17 mouse cellular contexts compared by ENCODE assay signal in the genomic region with DNA sequence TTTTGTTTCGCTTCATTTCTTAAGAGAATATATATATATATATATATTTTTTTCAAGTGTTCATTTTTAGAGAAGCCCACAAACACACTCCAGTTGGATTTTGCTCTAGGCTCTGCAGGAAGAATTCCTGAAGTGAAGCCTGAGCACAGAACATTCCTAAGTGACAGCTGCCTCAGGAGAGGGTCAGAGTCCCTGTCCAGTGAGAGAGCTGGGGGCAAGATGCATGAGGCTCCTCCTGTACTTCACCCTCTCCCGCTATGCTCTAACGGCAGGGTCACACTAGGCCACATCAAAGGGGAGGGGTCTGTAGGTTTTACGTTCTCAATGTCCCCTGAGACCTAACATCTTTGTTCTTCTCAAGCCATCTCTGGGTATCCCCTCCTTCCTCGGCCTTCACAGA. TPM values are rescaled to one million over a fixed set of nuclear protein-coding genes. Genes with fewer than 3 reads are reported as not detected.
DNase-seq lines count a peak whose midpoint lies in the region; ATAC-seq lines count a peak whose summit lies in the region.
"Had no signal": no experiment of that assay in that cellular context is flagged by ENCODE, and none has a peak within 500 bp of the region (broad histone marks: within the 10 kb centered on the region; RNA-seq: fewer than 3 reads in every experiment).

No protein-coding gene starts in this region.

- DNase-seq in embryo, embryonic 10 days (ENCODE audit: low spot score): peak; percentile 43
- DNase-seq in embryo, embryonic 10.5 days (ENCODE audit: low spot score): no peak
- peak; percentile 42 for DNase-seq in 3T3-L1 (ENCODE audit: low read depth, low spot score)
- DNase-seq in kidney, adult 9 months: peak; percentile 78
- peak; percentile 60 to 74 for DNase-seq in kidney, postnatal 36 days
- DNase-seq in right cerebral cortex, adult 18-20 months: no peak
- DNase-seq: adrenal gland, postnatal 14 days; cerebellum, adult 11 months; cerebellum, postnatal 25 days; heart, postnatal 14 days; lung, postnatal 4 days; retina, postnatal 1 day; thymus, postnatal 25 days had no signal

- ATAC-seq in megakaryocyte progenitor cell, adult 5-6 weeks (replicated peaks; ENCODE audit: poor library complexity): no peak
- ATAC-seq in erythroblast, adult 5-6 weeks (replicated peaks; ENCODE audit: low FRiP score, poor library complexity, severe bottlenecking): no peak
- ATAC-seq: activated CD4-positive, CD25-positive, alpha-beta regulatory T cell, adult 4 months had no signal

RNA-seq across cellular contexts. Expression of a gene that starts 0.9 kb away (rescaled TPM):
- total RNA-seq in megakaryocyte progenitor cell, adult 5-6 weeks (2015): not detected in 2 replicates
- total RNA-seq in megakaryocyte progenitor cell, adult 5-6 weeks (2017): not detected in 2 replicates
- total RNA-seq in erythroblast, adult 5-6 weeks (2015; ENCODE audit: low replicate concordance): not detected in 2 replicates
- not detected in 2 replicates for total RNA-seq in erythroblast, adult 5-6 weeks (2017; ENCODE audit: low replicate concordance)
- total RNA-seq: monocyte, adult 5-6 weeks had no signal

Comparison
In these comparisons a context has a peak if more than half of its experiments do, and no peak if none do; other contexts are left out.
1. DNase-seq: peak in embryo, embryonic 10 days (single experiment), 3T3-L1 (single experiment), kidney, adult 9 months (single experiment) and kidney, postnatal 36 days (2 of 2); none in embryo, embryonic 10.5 days (single experiment) and right cerebral cortex, adult 18-20 months (single experiment).